Mouse (Mus musculus): ENCODE data around the gene Nmur2. TPM values are rescaled to one million over a fixed set of nuclear protein-coding genes. Genes with fewer than 3 reads are reported as not detected.

Nmur2 gene
- total RNA-seq (2023) = not detected in 2 replicates

DNA sequence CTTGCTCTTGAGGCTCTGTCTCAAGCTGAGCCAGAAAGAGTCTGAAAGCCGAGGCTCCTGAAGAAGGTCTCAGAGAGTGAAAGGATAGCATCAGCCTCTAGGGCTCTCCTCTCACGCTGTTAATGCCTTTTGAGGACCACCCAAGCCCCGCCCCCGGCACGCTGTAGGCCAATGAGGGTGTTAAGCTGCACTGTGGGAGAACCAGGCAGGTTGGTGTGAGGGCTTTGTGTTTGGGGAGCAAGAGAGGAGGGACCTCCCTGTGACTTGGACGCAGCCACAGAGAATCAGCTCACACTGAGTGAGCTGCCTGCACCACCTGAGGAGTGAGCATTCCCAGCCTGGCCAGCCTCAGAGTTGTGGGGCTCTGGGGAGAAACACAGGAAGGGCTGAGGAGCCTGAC is at the start of gene Nmur2:
Gene Nmur2, minus strand, starts transcription at position 94 of the 400 bp plus-strand sequence.

Measured in neutrophil, adult 65 days (primary cell).